Mouse (Mus musculus): ENCODE measurements at regions not wholly inside any gene's neighbourhood (a gene's known extent, or its start where the extent isn't known, plus 50 kb on each side); places are given as distances from the start of the nearest gene placed in this dataset.

DNA sequence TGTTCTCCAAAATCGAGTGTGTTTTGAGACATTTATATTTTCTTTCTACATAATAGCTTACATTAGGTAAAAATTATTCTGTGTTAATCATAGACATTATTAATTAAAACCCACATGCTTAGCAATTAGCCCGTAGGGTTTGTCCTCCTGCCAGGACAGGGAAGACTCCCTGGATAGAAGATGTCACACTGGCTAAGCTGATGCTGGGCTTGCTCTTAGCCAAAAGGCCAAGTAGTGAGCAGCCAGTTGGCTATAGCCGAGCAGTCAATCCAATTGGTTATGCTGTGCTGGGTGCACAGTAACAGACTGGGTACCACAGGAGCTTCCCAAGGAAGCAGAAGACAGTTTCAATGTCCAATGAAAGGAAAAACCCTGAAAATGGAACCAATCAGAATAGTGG lies 166.0 kb upstream of the Rnf219 start:
- no peak for TF ChIP-seq CTCF (IDR thresholded peaks at IDR 0.05; ENCODE audit: low read depth)
- no peak for TF ChIP-seq EP300 (IDR thresholded peaks at IDR 0.05; ENCODE audit: low read depth)
